Mouse (Mus musculus) lung, adult 2 months (tissue): ENCODE data around the gene Prex1.

Experiments used
- CTCF ChIP-seq: fragments of 200-500 bp; IDR thresholded peaks from 2 replicates; pipeline ENCODE4 v1.5.1; 2011; ENCODE audit warnings: mild to moderate bottlenecking, low read length, control low read depth; ENCODE audit not compliant: insufficient read depth
- POLR2A ChIP-seq: fragments of 200-500 bp; IDR thresholded peaks from 2 replicates; pipeline ENCODE4 v1.6.1; 2011; ENCODE audit warnings: low read depth, mild to moderate bottlenecking, control low read depth, low read length, borderline replicate concordance; ENCODE audit errors: extremely low read depth

- TF ChIP-seq CTCF (no peak), POLR2A (no peak)
Measured at GRCm38 (mm10) chr2:166664506-166664905, 49.1 kb downstream of the Prex1 start.
